Comparison of ENCODE assay signal across 10 mouse cellular contexts in the genomic region with DNA sequence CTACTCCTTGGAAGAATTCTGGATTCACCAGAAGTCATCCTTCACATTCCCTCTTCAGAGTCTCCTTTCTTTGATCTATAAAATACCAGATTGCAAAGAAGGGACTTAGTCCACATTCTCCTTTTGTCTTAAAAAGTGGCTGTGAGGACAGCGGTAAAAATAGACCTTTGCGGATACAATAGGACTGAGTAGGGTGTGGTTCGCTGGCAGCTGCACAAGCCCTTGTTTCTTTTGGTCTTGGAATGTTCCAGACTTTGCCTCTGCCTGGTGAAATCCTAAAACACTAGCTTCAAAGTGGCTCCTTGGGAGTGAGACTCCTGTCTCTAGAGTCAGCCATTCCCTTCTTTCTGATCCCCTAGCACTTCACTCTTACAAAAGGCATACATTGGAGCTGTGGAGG. TPM values are rescaled to one million over a fixed set of nuclear protein-coding genes. Genes with fewer than 3 reads are reported as not detected.
DNase-seq lines count a peak whose midpoint lies in the region; ATAC-seq and TF ChIP-seq lines count a peak whose summit lies in the region.
"Had no signal": no experiment of that assay in that cellular context is flagged by ENCODE, and none has a peak within 500 bp of the region (broad histone marks: within the 10 kb centered on the region; RNA-seq: fewer than 3 reads in every experiment).

No protein-coding gene starts in this region.

- TF ChIP-seq EP300 in stomach, postnatal 0 days (optimal IDR thresholded peaks at IDR 0.05): no peak

- no peak overlapping the region for H3K27ac ChIP-seq in kidney, embryonic 15.5 days
- peak overlapping the region; percentile 97 for H3K27ac ChIP-seq in brown adipose tissue, adult 24 weeks (replicated peaks; ENCODE audit: low read depth, low read length)
- no peak overlapping the region for H3K27ac ChIP-seq in stomach, postnatal 0 days (replicated peaks)
- H3K27ac ChIP-seq: midbrain, embryonic 12.5 days had no signal

- no peaks in the 10 kb centered on the region for H3K27me3 ChIP-seq in kidney, embryonic 15.5 days
- no peaks in the 10 kb centered on the region for H3K27me3 ChIP-seq in stomach, postnatal 0 days (ENCODE audit: control insufficient read depth, insufficient read depth, low read length)
- H3K27me3 ChIP-seq: midbrain, embryonic 12.5 days had no signal

- no peak overlapping the region for H3K4me2 ChIP-seq in kidney, embryonic 15.5 days
- no peak overlapping the region for H3K4me2 ChIP-seq in stomach, postnatal 0 days (replicated peaks; ENCODE audit: low read depth)
- H3K4me2 ChIP-seq: midbrain, embryonic 12.5 days had no signal

- peaks cover 17% of the 10 kb centered on the region; the same call in 1 of the 2 replicates for H3K4me1 ChIP-seq in kidney, embryonic 15.5 days
- H3K4me1 ChIP-seq in brown adipose tissue, adult 24 weeks (ENCODE audit: control insufficient read depth, insufficient read depth, insufficient read length, low read length): peaks cover 24% of the 10 kb centered on the region
- H3K4me1 ChIP-seq in stomach, postnatal 0 days (replicated peaks; ENCODE audit: control insufficient read depth, insufficient read depth): 0 out of 2 replicates have a peak, but pooled peaks cover 2% of the 10 kb centered on the region

- intact Hi-C loops in heart, postnatal 36 days (cut with DNase I): loop anchor here (2.0 to 5.0 kb wide), 3 partner anchors 28 to 154 kb away; partner anchors contain the start of gene Mkln1

- no peaks in the 10 kb centered on the region for H3K9me3 ChIP-seq in kidney, embryonic 15.5 days (replicated peaks)
- no peaks in the 10 kb centered on the region for H3K9me3 ChIP-seq in stomach, postnatal 0 days (ENCODE audit: control insufficient read depth, low read length)
- H3K9me3 ChIP-seq: midbrain, embryonic 12.5 days had no signal

- no peak overlapping the region for H3K4me3 ChIP-seq in kidney, embryonic 15.5 days (replicated peaks)
- no peak overlapping the region for H3K4me3 ChIP-seq in brown adipose tissue, adult 24 weeks (ENCODE audit: insufficient read depth, low read depth, low read length)
- no peak overlapping the region for H3K4me3 ChIP-seq in stomach, postnatal 0 days (ENCODE audit: low read depth, low read length)
- H3K4me3 ChIP-seq: midbrain, embryonic 12.5 days had no signal

- no peak overlapping the region for H3K9ac ChIP-seq in kidney, embryonic 15.5 days
- no peak overlapping the region for H3K9ac ChIP-seq in stomach, postnatal 0 days (ENCODE audit: low read length)
- H3K9ac ChIP-seq: midbrain, embryonic 12.5 days had no signal

- no peak for ATAC-seq in kidney, embryonic 15.5 days (replicated peaks; ENCODE audit: low FRiP score)
- no peak for ATAC-seq in stomach, postnatal 0 days (ENCODE audit: low FRiP score, low TSS enrichment)

- H3K36me3 ChIP-seq in kidney, embryonic 15.5 days: no peaks in the 10 kb centered on the region
- H3K36me3 ChIP-seq in stomach, postnatal 0 days (ENCODE audit: control insufficient read depth, insufficient read depth, low read length): no peaks in the 10 kb centered on the region
- H3K36me3 ChIP-seq: midbrain, embryonic 12.5 days had no signal

- TF ChIP-seq CTCF in stomach, postnatal 0 days (IDR thresholded peaks at IDR 0.05; ENCODE audit: low read depth): no peak

- WGBS in kidney, embryonic 15.5 days: 82% methylated on average over 3 of the region's 3 CpGs
- WGBS in stomach, postnatal 0 days: 58% methylated on average over 3 of the region's 3 CpGs

- DNase-seq in kidney, adult 11 months: peak; percentile 48
- DNase-seq in heart, postnatal 36 days: peak; percentile 40 to 60
- peak; percentile 76 for DNase-seq in lung, postnatal 36 days
- DNase-seq in layer of hippocampus, adult 9-10 months (ENCODE audit: low spot score): no peak
- no peak for DNase-seq in stomach, postnatal 0 days (ENCODE audit: low spot score)
- no peak for DNase-seq in cerebellum, postnatal 10 days
- DNase-seq: liver had no signal

RNA-seq across cellular contexts. Expression of gene Mkln1, which starts 27.4 kb away (rescaled TPM):
- 205 and 206 TPM in 2 replicates for polyA plus RNA-seq in kidney, embryonic 15.5 days (2015; fragmentation: Nextera tagmentation; extraction: Ambion mirVana)
- 181 and 214 TPM in 2 replicates for polyA plus RNA-seq in brown adipose tissue, adult 24 weeks (2012; ENCODE audit: insufficient read depth, insufficient read length, missing spikeins)
- total RNA-seq in heart, postnatal 36 days (2021): 100 to 1,000 TPM; 160 to 171 TPM
- polyA plus RNA-seq in stomach, postnatal 0 days (2015; fragmentation: Nextera tagmentation; extraction: Ambion mirVana): 108 and 116 TPM in 2 replicates

Comparison
In these comparisons a context has a peak if more than half of its experiments do, and no peak if none do; other contexts are left out.
1. DNase-seq: peak in kidney, adult 11 months (single experiment), heart, postnatal 36 days (2 of 2) and lung, postnatal 36 days (single experiment); none in layer of hippocampus, adult 9-10 months (single experiment), stomach, postnatal 0 days (single experiment) and cerebellum, postnatal 10 days (0 of 2).